Mouse (Mus musculus): ENCODE results near the gene 4932414N04Rik. TPM values are rescaled to one million over a fixed set of nuclear protein-coding genes. Genes with fewer than 3 reads are reported as not detected.
A peak's percentile ranks its signal among the peaks of the same experiment; 100 is the strongest.
"Not testable (repeated sequence)": the region's sequence is repeated elsewhere in the genome, so short reads cannot be mapped to it uniquely, and the experiment has no call there.

4932414N04Rik gene
- not detected for total RNA-seq (2021)

- intact Hi-C loops (cut with DNase I); DNase-seq (ENCODE audit: low spot score in 2 of 2): not testable (repeated sequence)
These were observed at the start of gene 4932414N04Rik for GRCm38 (mm10) chr2:68656186-68656585. 4932414N04Rik (plus strand) TSS chr2:68656486.

DNA sequence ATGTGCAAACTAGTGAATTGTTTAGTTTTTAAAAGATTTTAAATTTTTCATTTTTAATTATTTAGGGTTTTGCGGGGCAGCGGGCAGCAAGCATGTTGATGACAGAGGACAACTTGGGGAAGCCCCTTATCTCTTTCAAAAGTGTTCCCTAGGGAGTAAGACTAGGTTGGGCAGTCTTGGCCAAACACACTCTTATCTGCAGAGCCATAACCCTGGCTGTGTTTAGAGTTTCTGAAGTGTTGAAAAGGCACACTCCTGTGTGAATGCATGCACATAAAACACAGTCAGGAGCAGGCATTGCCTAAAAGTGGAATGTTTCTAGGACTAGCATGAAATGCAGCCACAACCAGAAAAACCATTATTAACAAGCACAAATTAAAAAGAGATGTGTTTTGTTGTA lies 75.9 kb downstream of the 4932414N04Rik start:
- DNase-seq (ENCODE audit: low spot score in 2 of 2): no peak
- intact Hi-C loops (cut with DNase I): no loop called here

DNA sequence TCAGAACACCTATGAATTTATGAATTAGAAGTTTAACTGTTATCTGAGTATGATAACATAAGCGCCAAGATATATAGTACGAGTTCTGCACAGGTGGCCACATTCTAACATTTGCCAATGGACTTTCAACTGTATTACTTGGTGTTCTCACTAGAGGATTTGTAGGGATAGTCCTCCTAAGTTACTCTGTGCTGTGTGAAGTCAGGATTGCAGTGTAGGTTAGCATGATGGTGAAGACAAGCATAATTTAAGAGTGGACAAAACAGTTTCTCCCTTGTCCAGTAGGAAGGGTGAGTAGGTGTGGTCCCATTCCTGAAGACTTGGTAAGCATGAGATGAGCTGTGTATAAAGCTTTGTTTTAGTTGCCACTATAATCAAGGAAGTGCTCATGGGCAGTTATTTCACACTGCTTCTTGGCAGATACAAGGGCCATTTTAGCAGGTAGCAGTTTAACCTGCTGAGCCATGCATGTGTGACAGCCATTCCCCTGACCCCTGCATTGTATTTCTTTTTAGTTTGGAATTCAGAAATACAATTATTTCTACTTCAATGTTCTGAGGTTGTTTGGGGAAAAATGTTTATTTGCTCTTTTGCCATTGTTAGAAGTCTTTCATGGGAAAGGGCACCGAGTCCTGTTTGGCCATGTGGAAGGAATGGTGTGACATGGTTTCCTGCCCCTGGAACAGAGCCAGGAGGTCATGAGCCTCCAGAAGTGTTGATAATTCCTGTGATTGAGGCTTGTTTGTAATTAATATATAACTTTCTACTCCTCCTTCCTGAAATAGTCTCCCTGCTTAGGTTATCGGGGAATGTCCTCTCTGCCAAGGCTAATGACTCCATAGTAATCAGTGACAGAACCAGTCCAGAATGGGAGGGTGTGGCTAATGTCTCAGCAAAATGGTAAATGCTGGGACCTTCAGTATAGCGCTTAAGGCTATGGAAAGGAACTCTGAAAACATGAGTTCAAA lies 83.8 kb downstream of the 4932414N04Rik start:
- DNase-seq (ENCODE audit: low spot score in 2 of 2): no peak
- intact Hi-C loops (cut with DNase I): no loop called here

GRCm38 (mm10) chr2:68744599-68744998 lies 88.3 kb downstream of the 4932414N04Rik start:
- intact Hi-C loops (cut with DNase I): no loop called here
- DNase-seq (ENCODE audit: low spot score in 2 of 2): no peak

GRCm38 (mm10) chr2:68756179-68756578 lies 99.9 kb downstream of the 4932414N04Rik start:
- intact Hi-C loops (cut with DNase I): loop anchor here (2.0 to 10.0 kb wide), 3 partner anchors 193 to 1941 kb away; no protein-coding TSS in a partner anchor
- no peak for DNase-seq (ENCODE audit: low spot score in 2 of 2)

DNA sequence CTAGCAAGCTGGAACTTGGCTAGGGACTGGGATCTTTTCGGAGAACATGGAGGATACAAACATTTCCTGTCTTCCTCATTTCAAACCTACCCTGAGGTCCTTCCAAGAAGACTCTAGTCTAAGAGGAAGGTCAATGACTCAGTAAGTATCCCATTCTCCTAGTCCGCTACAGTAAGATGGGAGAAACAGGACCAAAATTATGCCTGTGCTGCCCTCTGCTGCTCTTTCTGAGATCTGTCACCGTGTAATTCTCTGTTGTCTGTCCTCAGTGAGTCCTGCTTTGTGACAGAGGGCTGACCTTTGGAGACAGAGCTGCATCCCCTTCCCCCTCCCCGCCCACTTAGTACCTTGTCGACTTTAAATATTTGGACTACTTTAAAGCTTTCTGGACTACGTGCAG lies 100.5 kb downstream of the 4932414N04Rik start:
- intact Hi-C loops (cut with DNase I): loop anchor here (2.0 to 10.0 kb wide), 3 partner anchors 194 to 1942 kb away; no protein-coding TSS in a partner anchor
- DNase-seq (ENCODE audit: low spot score in 2 of 2): peak; percentile 44 to 60

DNA sequence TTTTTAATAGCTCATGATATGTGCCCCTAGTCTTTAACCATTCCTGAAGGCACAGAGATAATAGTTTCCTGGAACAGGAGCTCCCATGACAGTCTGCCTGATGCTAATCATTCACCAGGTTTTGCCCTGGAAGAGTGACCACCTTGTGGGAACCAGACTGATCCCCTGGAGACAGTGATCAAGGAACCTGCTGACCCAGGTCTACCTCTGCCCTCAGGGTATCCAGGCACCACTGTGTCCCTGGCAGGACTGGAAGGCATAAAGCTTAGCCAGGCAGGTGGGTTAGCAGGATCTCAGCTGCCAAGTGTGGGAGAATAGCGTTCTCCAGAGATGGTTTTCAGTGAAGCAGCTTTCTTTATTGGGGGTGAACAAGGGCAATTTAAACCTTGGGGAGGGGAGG lies 109.1 kb downstream of the 4932414N04Rik start:
- no peak for DNase-seq (ENCODE audit: low spot score in 2 of 2)
- intact Hi-C loops (cut with DNase I): no loop called here

- intact Hi-C loops (cut with DNase I): no loop called here
- no peak for DNase-seq (ENCODE audit: low spot score in 2 of 2)
These were observed 111.1 kb downstream of the 4932414N04Rik start for GRCm38 (mm10) chr2:68767186-68767890.

GRCm38 (mm10) chr2:68782268-68783132 lies 126.2 kb downstream of the 4932414N04Rik start:
- intact Hi-C loops (cut with DNase I): loop anchor here (5.0 kb wide), 2 partner anchors 260 to 320 kb away; no protein-coding TSS in a partner anchor
- DNase-seq (ENCODE audit: low spot score in 2 of 2): peak in 1 of 2 experiments; percentile 30

DNA sequence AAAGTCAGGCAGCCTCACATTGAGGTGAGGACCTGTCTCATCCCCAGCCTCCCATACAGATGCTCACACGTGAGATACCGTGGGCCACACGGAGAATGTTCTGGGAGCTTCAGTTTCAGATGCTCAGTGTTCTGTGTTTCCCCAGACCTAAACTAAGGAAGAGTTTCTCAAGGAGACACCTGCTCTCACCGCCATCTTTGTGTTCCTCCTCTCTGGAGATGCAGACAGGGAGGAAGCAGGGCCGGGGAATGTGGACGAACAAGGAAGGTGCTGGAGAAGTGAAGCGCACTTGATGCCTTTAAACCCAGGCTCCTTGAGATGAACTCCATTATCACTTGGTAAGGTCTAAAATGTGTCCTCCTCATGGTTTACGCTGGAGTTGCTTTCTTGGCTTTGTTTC lies 127.4 kb downstream of the 4932414N04Rik start:
- intact Hi-C loops (cut with DNase I): loop anchor here (1.0 to 5.0 kb wide), 3 partner anchors 259 to 645 kb away; no protein-coding TSS in a partner anchor

DNA sequence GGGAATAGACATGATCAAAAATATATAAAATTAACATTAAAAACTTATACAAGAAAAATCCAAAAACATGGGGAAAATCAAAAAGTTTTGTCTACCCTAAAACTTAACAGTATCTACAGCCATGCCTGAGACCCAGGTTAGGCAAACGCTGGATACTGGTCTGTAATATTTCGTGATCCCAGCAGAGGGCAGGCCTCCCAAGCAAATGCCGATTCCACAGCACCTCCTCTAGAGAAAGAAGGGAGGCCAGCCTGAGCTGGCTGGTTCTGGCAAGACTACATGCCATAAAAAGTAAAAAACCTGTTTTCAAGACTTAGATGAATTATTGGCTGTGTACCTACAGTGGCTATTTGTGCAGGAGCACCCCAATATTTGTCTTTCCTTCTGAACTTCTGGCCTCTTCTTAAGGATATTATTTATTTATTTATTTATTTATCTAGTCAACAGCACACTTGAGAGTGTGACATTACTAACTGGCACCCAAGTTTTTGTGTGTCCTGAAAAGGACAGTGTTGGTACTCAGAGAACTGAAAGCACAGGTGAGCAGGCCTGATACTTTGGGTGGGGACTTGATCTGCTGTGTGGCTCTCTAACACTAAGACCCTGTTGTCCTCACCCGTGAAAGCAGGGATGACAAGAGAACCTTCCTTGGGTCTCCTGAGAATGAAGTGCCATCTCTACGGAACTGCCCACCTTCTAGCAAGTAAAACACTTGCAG lies 128.6 kb downstream of the 4932414N04Rik start:
- intact Hi-C loops (cut with DNase I): loop anchor here (1.0 to 5.0 kb wide), 3 partner anchors 257 to 643 kb away; no protein-coding TSS in a partner anchor
- peak; percentile 84 to 90 for DNase-seq (ENCODE audit: low spot score in 2 of 2)

More for the DNA sequence above, 127.4 kb downstream of the 4932414N04Rik start:
- DNase-seq (ENCODE audit: low spot score in 2 of 2): not testable (repeated sequence)

DNA sequence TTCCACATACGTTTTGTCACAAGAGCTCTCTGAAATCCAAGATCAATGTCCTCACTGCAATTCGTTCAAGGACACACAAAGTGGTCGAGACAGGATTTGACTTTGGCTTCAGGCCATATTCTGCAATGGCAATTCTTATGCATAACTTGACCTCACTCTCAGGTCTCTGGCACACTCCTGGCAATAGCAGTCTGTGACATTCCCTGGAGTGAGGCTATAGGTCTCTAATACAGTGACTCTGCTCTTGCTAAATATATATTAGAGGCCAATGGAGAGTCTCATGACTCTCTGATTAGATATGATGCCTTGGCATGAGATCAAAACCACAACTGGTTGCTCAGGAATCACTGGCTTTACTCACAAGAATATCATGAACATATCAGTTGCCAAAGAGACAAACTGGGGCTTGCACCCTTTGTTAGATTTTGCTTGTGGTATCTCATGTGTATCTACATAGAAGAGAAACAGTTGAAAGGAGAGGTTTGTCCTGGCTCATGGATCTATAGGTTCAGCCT lies 130.9 kb downstream of the 4932414N04Rik start:
- DNase-seq (ENCODE audit: low spot score in 2 of 2): no peak
- intact Hi-C loops (cut with DNase I): loop anchor here (2.0 kb wide), 1 partner anchor 276 kb away; no protein-coding TSS in a partner anchor

- intact Hi-C loops (cut with DNase I): no loop called here
- DNase-seq (ENCODE audit: low spot score in 2 of 2): no peak
These were observed 136.0 kb downstream of the 4932414N04Rik start for GRCm38 (mm10) chr2:68792296-68792695.

GRCm38 (mm10) chr2:68793472-68793871 lies 137.2 kb downstream of the 4932414N04Rik start:
- DNase-seq (ENCODE audit: low spot score in 2 of 2): no peak
- intact Hi-C loops (cut with DNase I): no loop called here

DNA sequence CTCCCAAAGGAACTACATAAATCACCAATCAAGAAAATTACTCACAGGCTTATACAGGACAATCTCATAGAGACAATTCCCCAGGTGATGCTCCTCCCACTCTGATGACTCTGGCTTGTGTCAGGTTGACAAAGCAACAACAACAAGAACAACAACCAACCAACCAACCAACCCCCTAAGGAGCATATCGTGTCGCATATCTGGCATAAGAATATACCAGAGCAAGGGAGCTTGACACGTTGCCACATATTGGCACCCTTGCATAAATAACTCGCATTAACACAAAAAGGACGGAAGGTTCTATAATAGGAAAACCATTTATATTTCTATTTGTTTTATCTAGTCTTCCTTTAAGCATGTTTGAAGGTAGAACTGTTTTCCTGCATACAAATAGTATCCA lies 137.9 kb downstream of the 4932414N04Rik start:
- no peak for DNase-seq (ENCODE audit: low spot score in 2 of 2)
- intact Hi-C loops (cut with DNase I): no loop called here

DNA sequence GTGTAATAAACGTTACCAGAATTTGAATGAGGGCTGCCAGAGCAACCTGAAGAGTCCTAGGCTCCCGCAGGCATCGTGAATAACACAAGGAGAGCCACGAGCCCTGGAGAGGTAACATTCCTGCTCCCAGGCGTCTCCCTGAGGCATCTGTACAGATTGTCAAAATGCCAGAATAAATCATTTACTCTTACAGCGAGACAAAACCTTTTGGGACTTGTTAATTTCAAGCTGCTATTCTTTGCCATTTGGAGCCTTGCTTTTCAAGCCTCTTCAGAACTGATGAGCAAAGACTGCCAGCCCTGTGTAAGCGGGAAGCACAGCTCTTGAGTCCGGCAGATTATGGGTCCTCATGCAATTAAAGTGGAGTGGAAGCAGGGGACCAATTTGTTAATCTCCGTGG lies 138.3 kb downstream of the 4932414N04Rik start:
- DNase-seq (ENCODE audit: low spot score in 2 of 2): no peak
- intact Hi-C loops (cut with DNase I): no loop called here

GRCm38 (mm10) chr2:68796011-68796775 lies 139.9 kb downstream of the 4932414N04Rik start:
- DNase-seq (ENCODE audit: low spot score in 2 of 2): no peak
- intact Hi-C loops (cut with DNase I): no loop called here

DNA sequence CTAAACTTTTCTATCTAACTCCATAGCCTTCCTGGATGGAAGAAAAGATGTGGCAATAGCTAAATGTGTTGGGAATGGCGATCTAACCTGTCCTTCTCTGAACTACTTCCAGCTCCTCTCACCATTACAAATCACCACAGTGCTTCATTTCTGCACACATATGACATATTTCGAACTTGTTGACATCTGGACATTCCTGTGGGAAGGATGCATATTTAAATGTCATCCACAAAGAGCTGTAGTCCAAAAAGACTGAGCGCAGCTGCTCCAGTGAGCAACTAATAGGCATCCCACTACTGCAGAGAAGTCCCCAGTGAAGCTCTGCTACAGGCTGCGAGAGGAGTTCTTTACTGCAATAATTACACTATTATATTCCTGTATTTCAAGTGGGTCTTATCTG lies 140.8 kb downstream of the 4932414N04Rik start:
- DNase-seq (ENCODE audit: low spot score in 2 of 2): no peak

More for the DNA sequence above, 140.8 kb downstream of the 4932414N04Rik start:
- intact Hi-C loops (cut with DNase I): no loop called here
